Mouse (Mus musculus) lung, adult 2 months (tissue): ENCODE results near the gene Heatr5a.

Experiments used
- CTCF ChIP-seq: fragments of 200-500 bp; IDR thresholded peaks from 2 replicates; pipeline ENCODE4 v1.5.1; 2011; ENCODE audit warnings: mild to moderate bottlenecking, low read length, control low read depth; ENCODE audit not compliant: insufficient read depth
- POLR2A ChIP-seq: fragments of 200-500 bp; IDR thresholded peaks from 2 replicates; pipeline ENCODE4 v1.6.1; 2011; ENCODE audit warnings: low read depth, mild to moderate bottlenecking, control low read depth, low read length, borderline replicate concordance; ENCODE audit errors: extremely low read depth

GRCm38 (mm10) chr12:51988536-51988935, 17.4 kb upstream of the Heatr5a start:
- TF ChIP-seq POLR2A = no peak
- TF ChIP-seq CTCF = no peak
